In genomic region chr11:96302381-96303150, GRCm38 (mm10) we compare ENCODE assay signal across 13 mouse cellular contexts. TPM values are rescaled to one million over a fixed set of nuclear protein-coding genes. Genes with fewer than 3 reads are reported as not detected.
A peak's percentile ranks its signal among the peaks of the same experiment; 100 is the strongest.
DNase-seq lines count a peak whose midpoint lies in the region; ATAC-seq and TF ChIP-seq lines count a peak whose summit lies in the region.
"Had no signal": no experiment of that assay in that cellular context is flagged by ENCODE, and none has a peak within 500 bp of the region (broad histone marks: within the 10 kb centered on the region; RNA-seq: fewer than 3 reads in every experiment).

No protein-coding gene starts in this region.

- H3K9ac ChIP-seq in hindbrain, embryonic 11.5 days (ENCODE audit: low read depth, low read length): peak overlapping the region; percentile 50
- peak overlapping the region; percentile 41; the same call in 1 of the 2 replicates for H3K9ac ChIP-seq in stomach, postnatal 0 days (ENCODE audit: low read length)
- H3K9ac ChIP-seq in forebrain, embryonic 13.5 days: no peak overlapping the region
- H3K9ac ChIP-seq: embryonic facial prominence, embryonic 13.5 days; forebrain, embryonic 12.5 days; liver, embryonic 13.5 days had no signal

- H3K4me3 ChIP-seq in hindbrain, embryonic 11.5 days (ENCODE audit: low read depth, low read length): peak overlapping the region; percentile 25
- H3K4me3 ChIP-seq in hindbrain, embryonic 10.5 days: no peak overlapping the region
- H3K4me3 ChIP-seq in testis, adult 2 months (ENCODE audit: control insufficient read depth, low read depth, low read length): peak overlapping the region; percentile 48
- H3K4me3 ChIP-seq in limb, embryonic 10.5 days: peak overlapping the region; percentile 55
- H3K4me3 ChIP-seq in stomach, postnatal 0 days (ENCODE audit: low read depth, low read length): peak overlapping the region; percentile 52
- H3K4me3 ChIP-seq in forebrain, embryonic 13.5 days: no peak overlapping the region
- H3K4me3 ChIP-seq: embryonic facial prominence, embryonic 13.5 days; forebrain, embryonic 12.5 days had no signal

- peak overlapping the region; percentile 42 for H3K27ac ChIP-seq in hindbrain, embryonic 11.5 days (ENCODE audit: low read depth, low read length)
- H3K27ac ChIP-seq in hindbrain, embryonic 10.5 days: no peak overlapping the region
- H3K27ac ChIP-seq in testis, adult 2 months (ENCODE audit: control insufficient read depth, insufficient read depth, low read depth, low read length): no peak overlapping the region
- H3K27ac ChIP-seq in limb, embryonic 10.5 days: peak overlapping the region; percentile 68
- H3K27ac ChIP-seq in stomach, postnatal 0 days (replicated peaks): peak overlapping the region; percentile 8
- no peak overlapping the region for H3K27ac ChIP-seq in forebrain, embryonic 13.5 days
- H3K27ac ChIP-seq: embryonic facial prominence, embryonic 13.5 days; forebrain, embryonic 12.5 days; liver, embryonic 13.5 days; midbrain, embryonic 10.5 days had no signal

- H3K27me3 ChIP-seq in hindbrain, embryonic 11.5 days (ENCODE audit: control insufficient read depth, insufficient read depth, low read length): peaks cover 94% of the 10 kb centered on the region
- peaks cover 100% of the 10 kb centered on the region for H3K27me3 ChIP-seq in hindbrain, embryonic 10.5 days (ENCODE audit: insufficient read depth, poor library complexity, severe bottlenecking)
- peaks cover 18% of the 10 kb centered on the region for H3K27me3 ChIP-seq in testis, adult 2 months (ENCODE audit: control insufficient read depth, insufficient read depth, low read length)
- peaks cover 100% of the 10 kb centered on the region for H3K27me3 ChIP-seq in limb, embryonic 10.5 days (ENCODE audit: low read depth, poor library complexity, severe bottlenecking)
- H3K27me3 ChIP-seq in stomach, postnatal 0 days (ENCODE audit: control insufficient read depth, insufficient read depth, low read length): no peaks in the 10 kb centered on the region
- H3K27me3 ChIP-seq in forebrain, embryonic 13.5 days: peaks cover 100% of the 10 kb centered on the region

- H3K4me1 ChIP-seq in hindbrain, embryonic 11.5 days (replicated peaks; ENCODE audit: control insufficient read depth, insufficient read depth, low read length): no peaks in the 10 kb centered on the region
- H3K4me1 ChIP-seq in hindbrain, embryonic 10.5 days (replicated peaks): peaks cover 22% of the 10 kb centered on the region
- H3K4me1 ChIP-seq in testis, adult 2 months (ENCODE audit: control insufficient read depth, insufficient read depth, low read length): peaks cover 22% of the 10 kb centered on the region
- peaks cover 98% of the 10 kb centered on the region for H3K4me1 ChIP-seq in limb, embryonic 10.5 days
- H3K4me1 ChIP-seq in stomach, postnatal 0 days (replicated peaks; ENCODE audit: control insufficient read depth, insufficient read depth): no peaks in the 10 kb centered on the region
- H3K4me1 ChIP-seq in forebrain, embryonic 13.5 days: peaks cover 7% of the 10 kb centered on the region; the same call in 1 of the 2 replicates

- 2% methylated on average over 23 of the region's 23 CpGs for WGBS in hindbrain, embryonic 11.5 days
- WGBS in hindbrain, embryonic 10.5 days: 3% methylated on average over 23 of the region's 23 CpGs
- 4% methylated on average over 23 of the region's 23 CpGs for WGBS in limb, embryonic 10.5 days
- 16% methylated on average over 23 of the region's 23 CpGs for WGBS in stomach, postnatal 0 days
- WGBS in forebrain, embryonic 13.5 days: 2% methylated on average over 23 of the region's 23 CpGs

- TF ChIP-seq EP300 in stomach, postnatal 0 days (optimal IDR thresholded peaks at IDR 0.05): no peak

- no peaks in the 10 kb centered on the region for H3K9me3 ChIP-seq in hindbrain, embryonic 11.5 days (ENCODE audit: control insufficient read depth, low read length)
- no peaks in the 10 kb centered on the region for H3K9me3 ChIP-seq in hindbrain, embryonic 10.5 days
- H3K9me3 ChIP-seq in limb, embryonic 10.5 days (replicated peaks): no peaks in the 10 kb centered on the region
- H3K9me3 ChIP-seq in stomach, postnatal 0 days (ENCODE audit: control insufficient read depth, low read length): no peaks in the 10 kb centered on the region
- no peaks in the 10 kb centered on the region for H3K9me3 ChIP-seq in forebrain, embryonic 13.5 days (replicated peaks)
- H3K9me3 ChIP-seq: embryonic facial prominence, embryonic 13.5 days; forebrain, embryonic 12.5 days; liver, embryonic 13.5 days; midbrain, embryonic 10.5 days had no signal

- no peak for TF ChIP-seq CTCF in testis, adult 2 months (IDR thresholded peaks at IDR 0.05; ENCODE audit: control insufficient read depth, insufficient read depth, insufficient replicate concordance, low read depth, low read length)
- no peak for TF ChIP-seq CTCF in stomach, postnatal 0 days (IDR thresholded peaks at IDR 0.05; ENCODE audit: low read depth)

- H3K4me2 ChIP-seq in hindbrain, embryonic 11.5 days (replicated peaks; ENCODE audit: low read depth, low read length): peak overlapping the region; percentile 31
- H3K4me2 ChIP-seq in stomach, postnatal 0 days (replicated peaks; ENCODE audit: low read depth): peak overlapping the region; percentile 72
- no peak overlapping the region for H3K4me2 ChIP-seq in forebrain, embryonic 13.5 days
- H3K4me2 ChIP-seq: embryonic facial prominence, embryonic 13.5 days; forebrain, embryonic 12.5 days had no signal

- H3K36me3 ChIP-seq in hindbrain, embryonic 11.5 days (ENCODE audit: control insufficient read depth, insufficient read depth, low read length): no peaks in the 10 kb centered on the region
- H3K36me3 ChIP-seq in hindbrain, embryonic 10.5 days: no peaks in the 10 kb centered on the region
- no peaks in the 10 kb centered on the region for H3K36me3 ChIP-seq in testis, adult 2 months (ENCODE audit: control insufficient read depth, insufficient read depth, low read length)
- H3K36me3 ChIP-seq in limb, embryonic 10.5 days: peaks cover 3% of the 10 kb centered on the region; the same call in 1 of the 2 replicates
- no peaks in the 10 kb centered on the region for H3K36me3 ChIP-seq in stomach, postnatal 0 days (ENCODE audit: control insufficient read depth, insufficient read depth, low read length)
- no peaks in the 10 kb centered on the region for H3K36me3 ChIP-seq in forebrain, embryonic 13.5 days (ENCODE audit: poor library complexity, severe bottlenecking)
- H3K36me3 ChIP-seq: embryonic facial prominence, embryonic 13.5 days; forebrain, embryonic 12.5 days; liver, embryonic 13.5 days; midbrain, embryonic 10.5 days had no signal

- no peak for ATAC-seq in hindbrain, embryonic 11.5 days (ENCODE audit: low FRiP score)
- no peak for ATAC-seq in stomach, postnatal 0 days (ENCODE audit: low FRiP score, low TSS enrichment)
- no peak for ATAC-seq in forebrain, embryonic 13.5 days

- no peak for DNase-seq in hindbrain, embryonic 11.5 days (ENCODE audit: low spot score)
- DNase-seq in hindbrain, embryonic 10.5 days (ENCODE audit: low spot score): no peak
- DNase-seq in testis, postnatal 10 days (ENCODE audit: low spot score): no peak
- no peak for DNase-seq in limb, embryonic 10.5 days (ENCODE audit: low spot score)
- DNase-seq in stomach, postnatal 0 days (ENCODE audit: low spot score): no peak
- DNase-seq in layer of hippocampus, adult 11-12 months (ENCODE audit: low spot score): no peak
- DNase-seq: liver, embryonic 13.5 days had no signal

- TF ChIP-seq POLR2A in testis, adult 2 months (IDR thresholded peaks at IDR 0.05; ENCODE audit: control insufficient read depth, low read depth, low read length): no peak

RNA-seq across cellular contexts. Expression of gene Hoxb5, which starts 0.6 kb away (rescaled TPM):
- 33.1 and 42.5 TPM in 2 replicates for polyA plus RNA-seq in hindbrain, embryonic 11.5 days (2014; fragmentation: Nextera tagmentation; extraction: Ambion mirVana)
- 0.14 and 6.3 TPM in 2 replicates for polyA plus RNA-seq in hindbrain, embryonic 10.5 days (2016; fragmentation: Nextera tagmentation; extraction: Ambion mirVana)
- polyA plus RNA-seq in testis, adult 2 months (2012; rRNA removed): 0.14 and 0.67 TPM in 2 replicates
- 5.5 and 5.9 TPM in 2 replicates for polyA plus RNA-seq in limb, embryonic 10.5 days (2016; fragmentation: Nextera tagmentation; extraction: Ambion mirVana)
- 7.5 and 8.2 TPM in 2 replicates for polyA plus RNA-seq in stomach, postnatal 0 days (2015; fragmentation: Nextera tagmentation; extraction: Ambion mirVana)
- 0.09 TPM in 1 of 2 replicates, not detected in the other for polyA plus RNA-seq in forebrain, embryonic 13.5 days (2015; fragmentation: Nextera tagmentation; extraction: Ambion mirVana)
- polyA plus RNA-seq: forebrain, embryonic 12.5 days; midbrain, embryonic 10.5 days had no signal

RNA-seq across cellular contexts. Expression of gene Hoxb6, which starts 10.3 kb away (rescaled TPM):
- polyA plus RNA-seq in hindbrain, embryonic 11.5 days (2014; fragmentation: Nextera tagmentation; extraction: Ambion mirVana): 15.9 and 38.5 TPM in 2 replicates
- polyA plus RNA-seq in hindbrain, embryonic 10.5 days (2016; fragmentation: Nextera tagmentation; extraction: Ambion mirVana): 0.31 TPM in 1 of 2 replicates, not detected in the other
- 0.15 and 3.4 TPM in 2 replicates for polyA plus RNA-seq in testis, adult 2 months (2012; rRNA removed)
- 6.1 and 7.9 TPM in 2 replicates for polyA plus RNA-seq in limb, embryonic 10.5 days (2016; fragmentation: Nextera tagmentation; extraction: Ambion mirVana)
- polyA plus RNA-seq in stomach, postnatal 0 days (2015; fragmentation: Nextera tagmentation; extraction: Ambion mirVana): 6.9 and 7.9 TPM in 2 replicates
- not detected in 2 replicates for polyA plus RNA-seq in forebrain, embryonic 13.5 days (2015; fragmentation: Nextera tagmentation; extraction: Ambion mirVana)
- polyA plus RNA-seq: forebrain, embryonic 12.5 days; heart, postnatal 0 days; midbrain, embryonic 10.5 days had no signal

RNA-seq across cellular contexts. Expression of gene Hoxb4, which starts 15.5 kb away (rescaled TPM):
- polyA plus RNA-seq in hindbrain, embryonic 11.5 days (2014; fragmentation: Nextera tagmentation; extraction: Ambion mirVana): 3.5 and 5.1 TPM in 2 replicates
- 0.47 and 3.1 TPM in 2 replicates for polyA plus RNA-seq in hindbrain, embryonic 10.5 days (2016; fragmentation: Nextera tagmentation; extraction: Ambion mirVana)
- 0.07 and 1.3 TPM in 2 replicates for polyA plus RNA-seq in testis, adult 2 months (2012; rRNA removed)
- polyA plus RNA-seq in limb, embryonic 10.5 days (2016; fragmentation: Nextera tagmentation; extraction: Ambion mirVana): 0.89 and 1.2 TPM in 2 replicates
- 1.2 and 1.6 TPM in 2 replicates for polyA plus RNA-seq in stomach, postnatal 0 days (2015; fragmentation: Nextera tagmentation; extraction: Ambion mirVana)
- not detected in 2 replicates for polyA plus RNA-seq in forebrain, embryonic 13.5 days (2015; fragmentation: Nextera tagmentation; extraction: Ambion mirVana)
- polyA plus RNA-seq: forebrain, embryonic 12.5 days; midbrain, embryonic 10.5 days had no signal

RNA-seq across cellular contexts. Expression of gene Hoxb7, which starts 16.1 kb away (rescaled TPM):
- polyA plus RNA-seq in hindbrain, embryonic 11.5 days (2014; fragmentation: Nextera tagmentation; extraction: Ambion mirVana): 4.0 and 11.2 TPM in 2 replicates
- not detected in 2 replicates for polyA plus RNA-seq in hindbrain, embryonic 10.5 days (2016; fragmentation: Nextera tagmentation; extraction: Ambion mirVana)
- polyA plus RNA-seq in testis, adult 2 months (2012; rRNA removed): 1.6 TPM in 1 of 2 replicates, not detected in the other
- polyA plus RNA-seq in limb, embryonic 10.5 days (2016; fragmentation: Nextera tagmentation; extraction: Ambion mirVana): 7.1 and 10.2 TPM in 2 replicates
- polyA plus RNA-seq in stomach, postnatal 0 days (2015; fragmentation: Nextera tagmentation; extraction: Ambion mirVana): 5.5 and 6.0 TPM in 2 replicates
- polyA plus RNA-seq in forebrain, embryonic 13.5 days (2015; fragmentation: Nextera tagmentation; extraction: Ambion mirVana): not detected in 2 replicates
- polyA plus RNA-seq: forebrain, embryonic 12.5 days; midbrain, embryonic 10.5 days had no signal

RNA-seq across cellular contexts. Expression of gene Hoxb3, which starts 20.6 kb away (rescaled TPM):
- 10.5 and 13.1 TPM in 2 replicates for polyA plus RNA-seq in hindbrain, embryonic 11.5 days (2014; fragmentation: Nextera tagmentation; extraction: Ambion mirVana)
- 5.3 and 9.6 TPM in 2 replicates for polyA plus RNA-seq in hindbrain, embryonic 10.5 days (2016; fragmentation: Nextera tagmentation; extraction: Ambion mirVana)
- 5.6 and 6.7 TPM in 2 replicates for polyA plus RNA-seq in testis, adult 2 months (2012; rRNA removed)
- polyA plus RNA-seq in limb, embryonic 10.5 days (2016; fragmentation: Nextera tagmentation; extraction: Ambion mirVana): 0.76 and 1.0 TPM in 2 replicates
- polyA plus RNA-seq in stomach, postnatal 0 days (2015; fragmentation: Nextera tagmentation; extraction: Ambion mirVana): 0.94 and 0.97 TPM in 2 replicates
- polyA plus RNA-seq in forebrain, embryonic 13.5 days (2015; fragmentation: Nextera tagmentation; extraction: Ambion mirVana): not detected in 2 replicates
- polyA plus RNA-seq: embryonic facial prominence, embryonic 13.5 days; forebrain, embryonic 12.5 days; midbrain, embryonic 10.5 days had no signal

Comparison
In these comparisons a context has a peak if more than half of its experiments do, and no peak if none do; other contexts are left out.
1. H3K27ac ChIP-seq: peak in hindbrain, embryonic 11.5 days (single experiment), limb, embryonic 10.5 days (single experiment) and stomach, postnatal 0 days (single experiment); none in hindbrain, embryonic 10.5 days (single experiment), testis, adult 2 months (single experiment) and forebrain, embryonic 13.5 days (single experiment).
2. H3K4me3 ChIP-seq: peak in hindbrain, embryonic 11.5 days (single experiment), testis, adult 2 months (single experiment), limb, embryonic 10.5 days (single experiment) and stomach, postnatal 0 days (single experiment); none in hindbrain, embryonic 10.5 days (single experiment) and forebrain, embryonic 13.5 days (single experiment).